Mouse (Mus musculus) CH12F3 (cell line): ENCODE results near the gene Cirbp.

Source experiments
- in situ Hi-C: fragments of 300-500 bp; cut with MboI; formaldehyde crosslinking; loops from 2 replicates; pipeline ENCODE4 v1.14.3; 2020; ENCODE audit warnings: low sequenced_read_pairs

The Cirbp gene

DNA sequence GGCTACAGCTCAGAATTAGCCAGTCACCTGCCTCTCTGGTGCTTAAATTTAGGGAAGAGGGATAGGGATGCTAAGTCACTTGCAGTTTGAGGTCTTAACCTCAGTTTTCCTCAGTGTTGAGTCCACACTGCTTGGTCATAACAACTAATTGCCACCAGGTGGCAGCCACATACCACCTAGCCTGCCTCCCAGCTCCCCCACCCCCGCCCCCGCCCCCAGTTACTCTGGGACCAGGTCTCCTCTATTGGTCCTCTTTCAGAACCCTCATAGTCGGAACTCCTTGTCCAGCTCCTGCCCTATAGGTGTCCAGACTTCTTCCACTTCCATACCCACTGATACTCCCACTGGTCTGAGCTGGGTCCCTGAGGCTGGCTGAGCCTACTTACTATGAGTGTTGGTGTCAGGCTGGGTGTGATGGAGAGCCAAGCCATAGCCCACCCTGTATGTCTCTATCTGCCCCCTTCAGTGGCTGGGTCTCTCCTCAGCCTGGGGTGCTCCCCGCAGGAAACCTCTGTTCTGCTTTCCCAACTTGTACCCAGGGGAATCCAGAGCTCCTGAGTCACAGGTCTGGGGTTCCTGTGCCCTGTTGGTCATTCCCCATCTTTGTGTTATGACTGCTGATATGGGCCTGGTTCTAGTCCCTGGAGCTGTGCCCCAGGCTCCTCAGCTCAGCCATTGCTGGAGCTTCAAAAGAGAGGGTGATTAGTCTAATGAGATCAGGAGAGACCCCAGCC, 9.9 kb downstream of the Cirbp start:
- in situ Hi-C loops, result loop anchor here (5.0 kb wide), 1 partner anchor 72 kb away; the partner anchor contains the start of gene Ndufs7

DNA sequence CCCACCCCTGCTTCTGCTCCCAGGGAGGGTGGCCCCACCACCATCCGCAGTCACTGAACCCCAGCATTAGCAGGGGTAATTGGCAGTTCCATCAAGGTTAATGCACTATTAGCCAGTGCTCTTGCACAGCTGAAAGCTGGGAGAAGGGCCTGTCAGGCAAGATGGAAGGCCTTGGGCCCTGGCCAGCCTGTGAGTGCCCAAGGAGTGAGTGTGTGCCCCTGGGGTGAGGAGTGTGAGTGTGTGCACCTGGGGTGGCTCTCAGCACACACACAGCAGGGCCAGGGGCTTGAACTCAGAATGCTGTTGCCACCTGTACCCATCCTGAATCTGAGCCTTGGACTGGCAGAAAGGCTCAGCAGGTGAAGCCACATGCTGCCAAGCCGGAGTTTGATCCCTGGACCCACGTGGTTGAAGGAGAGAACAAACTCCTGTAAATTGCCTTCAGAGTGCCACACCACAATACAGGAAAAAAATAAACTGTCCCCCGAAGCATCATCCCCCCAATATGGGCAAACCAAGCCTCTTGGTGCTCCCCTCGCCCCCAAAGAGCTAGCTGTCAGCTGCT, 10.6 kb downstream of the Cirbp start:
- in situ Hi-C loops, result loop anchor here (5.0 kb wide), 1 partner anchor 71 kb away; the partner anchor contains the start of gene Ndufs7

DNA sequence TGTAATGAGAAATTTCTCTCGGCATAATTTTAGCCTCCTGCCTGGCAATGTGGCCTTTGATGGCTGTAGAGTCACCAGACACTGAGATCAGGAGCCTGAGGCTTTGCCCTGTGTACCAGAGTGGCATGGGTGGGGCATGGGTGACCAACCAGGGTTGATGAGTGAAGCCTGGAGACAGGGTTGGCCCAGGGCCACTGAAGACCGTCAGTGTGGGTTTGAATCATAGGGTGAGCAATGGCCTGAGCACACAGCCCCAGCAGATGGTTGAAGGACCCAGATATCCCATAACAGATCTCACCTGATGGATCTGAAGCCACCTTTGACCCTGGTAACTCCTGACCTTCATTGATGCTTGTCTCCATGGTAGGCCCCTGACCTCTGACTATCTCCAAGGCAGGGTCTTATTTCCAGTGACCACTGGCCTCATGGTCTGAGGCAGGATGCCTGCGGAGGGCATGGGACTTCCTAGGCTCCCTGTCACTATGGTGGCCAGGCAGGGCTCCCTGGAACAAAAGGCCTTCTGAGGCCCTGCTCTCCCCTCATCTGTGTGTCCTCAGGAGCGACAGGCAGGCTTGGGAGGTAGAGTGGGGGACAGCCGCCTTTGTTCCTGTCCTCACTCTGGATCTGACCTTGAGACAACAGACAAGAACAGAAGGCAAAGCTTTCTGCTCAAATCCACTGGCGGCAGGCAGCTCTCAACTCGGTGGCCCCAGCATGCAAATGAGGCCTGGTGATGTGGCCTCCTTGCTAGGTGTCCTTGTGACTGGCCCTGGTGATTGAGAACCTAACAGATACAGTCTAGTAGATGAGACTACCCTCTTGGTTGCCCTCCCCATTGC, 11.9 kb downstream of the Cirbp start:
- in situ Hi-C loops, result loop anchor here (5.0 kb wide), 1 partner anchor 70 kb away; the partner anchor contains the start of gene Ndufs7

DNA sequence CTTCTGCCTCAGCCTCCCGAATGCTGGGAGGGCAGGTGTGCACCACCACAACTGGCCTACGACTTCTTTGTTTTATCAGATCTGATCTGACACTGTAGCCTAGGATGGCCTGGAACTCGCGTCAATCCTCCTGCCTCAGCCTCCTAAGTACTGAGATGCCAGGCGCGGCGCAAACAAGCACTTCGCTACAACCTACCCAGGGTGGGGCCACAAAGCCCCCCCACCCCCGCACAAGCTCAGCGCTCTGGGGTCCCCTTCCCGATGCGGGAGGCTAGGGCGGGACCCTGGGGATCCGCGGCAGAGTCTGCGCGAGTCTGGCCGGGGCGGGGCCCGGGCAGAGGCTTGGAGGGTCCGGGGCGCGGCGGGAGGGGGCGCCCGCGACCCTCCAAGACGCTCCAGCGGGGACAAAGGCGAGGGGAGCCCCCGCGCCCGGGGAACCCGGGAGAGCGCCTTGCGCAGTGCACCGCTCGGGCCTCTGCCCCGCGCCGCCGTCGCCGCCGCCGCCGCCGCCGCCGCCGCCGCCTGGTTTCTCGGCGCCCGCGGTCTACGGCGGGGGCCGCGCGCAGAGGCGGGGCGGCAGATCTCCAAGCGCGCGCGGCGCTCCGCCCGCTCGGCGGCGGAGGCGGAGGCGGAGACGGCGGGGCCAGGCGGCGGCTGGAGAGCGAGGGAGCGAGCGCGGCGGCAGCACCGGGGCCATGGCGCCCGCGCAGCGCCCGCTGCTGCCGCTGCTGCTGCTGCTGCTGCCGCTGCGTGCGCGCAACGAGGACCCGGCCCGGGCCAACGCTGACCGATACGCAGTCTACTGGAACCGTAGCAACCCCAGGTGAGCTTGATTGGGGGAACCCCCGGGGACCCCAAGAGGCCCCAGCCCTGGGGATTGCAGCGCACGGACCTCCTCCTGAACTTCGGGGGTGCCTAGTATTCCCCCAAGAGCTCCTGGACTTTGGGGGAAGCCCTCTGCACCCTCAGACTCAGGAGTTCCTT, 13.6 kb downstream of the Cirbp start, which contains the start of gene Efna2:
TSS of gene Efna2 (plus strand) at position 415 of the 984 bp plus-strand sequence.
- in situ Hi-C loops, result loop anchor here (5.0 kb wide), 1 partner anchor 68 kb away; the partner anchor contains the start of gene Ndufs7

DNA sequence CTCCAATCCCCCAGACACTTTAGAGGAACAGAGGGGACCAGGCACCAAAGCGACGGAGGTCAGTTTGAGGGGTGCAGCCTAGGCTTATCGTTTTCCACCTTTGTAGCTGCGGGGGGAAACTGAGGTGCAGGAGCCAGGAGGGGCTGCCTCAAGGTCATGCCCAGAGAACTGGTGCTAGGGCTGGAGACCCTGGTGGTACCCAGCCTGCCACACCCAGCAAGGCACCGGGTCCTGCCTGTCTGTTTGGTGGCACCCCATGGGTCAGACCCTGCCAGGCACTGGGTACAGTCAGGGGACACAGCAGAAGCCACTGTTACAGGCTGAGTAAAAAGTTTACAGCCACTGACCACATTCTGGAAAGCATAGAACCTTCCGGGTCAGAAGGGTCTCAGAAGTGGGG, 14.5 kb downstream of the Cirbp start:
- in situ Hi-C loops, result no loop called here

DNA sequence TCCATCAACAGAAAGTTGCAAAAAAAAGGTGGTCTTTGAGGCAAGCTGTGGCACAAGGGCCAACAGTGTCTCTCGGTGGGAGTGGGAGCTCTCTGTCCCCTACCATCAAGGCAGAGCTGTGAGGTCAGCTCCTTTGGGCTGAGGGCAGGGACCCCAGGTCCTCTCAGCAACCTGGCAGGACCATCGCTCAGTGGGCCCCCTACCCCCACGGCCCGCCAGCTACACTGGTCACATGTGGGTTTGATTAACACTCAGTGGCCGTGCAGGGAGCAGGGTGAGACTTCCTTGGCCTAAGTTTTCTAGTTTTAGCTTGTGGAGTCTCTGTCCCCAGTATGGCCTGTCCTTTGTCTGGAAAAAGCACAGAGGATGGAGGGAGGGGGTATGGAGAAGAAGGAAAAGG, 15.0 kb downstream of the Cirbp start:
- in situ Hi-C loops, result no loop called here

DNA sequence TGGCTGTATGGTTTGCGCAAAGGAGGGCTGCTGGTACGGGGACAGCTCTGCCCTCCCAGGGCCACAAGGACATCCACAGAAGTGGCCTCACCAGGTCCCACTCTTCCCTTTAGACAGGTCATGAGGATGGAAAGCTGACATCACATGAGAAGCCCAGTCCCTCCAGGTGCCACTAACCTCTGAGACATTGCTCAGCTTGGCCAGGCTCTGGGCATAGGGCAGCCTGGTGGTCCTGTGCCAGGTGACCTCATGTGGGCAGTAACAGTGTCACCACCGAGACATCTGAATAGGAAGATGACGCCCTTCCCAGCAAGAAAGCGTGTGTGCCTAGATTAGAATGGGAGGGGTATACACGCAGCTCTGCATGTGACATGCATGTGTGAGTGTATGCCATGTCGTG, 16.8 kb downstream of the Cirbp start:
- in situ Hi-C loops, result no loop called here

DNA sequence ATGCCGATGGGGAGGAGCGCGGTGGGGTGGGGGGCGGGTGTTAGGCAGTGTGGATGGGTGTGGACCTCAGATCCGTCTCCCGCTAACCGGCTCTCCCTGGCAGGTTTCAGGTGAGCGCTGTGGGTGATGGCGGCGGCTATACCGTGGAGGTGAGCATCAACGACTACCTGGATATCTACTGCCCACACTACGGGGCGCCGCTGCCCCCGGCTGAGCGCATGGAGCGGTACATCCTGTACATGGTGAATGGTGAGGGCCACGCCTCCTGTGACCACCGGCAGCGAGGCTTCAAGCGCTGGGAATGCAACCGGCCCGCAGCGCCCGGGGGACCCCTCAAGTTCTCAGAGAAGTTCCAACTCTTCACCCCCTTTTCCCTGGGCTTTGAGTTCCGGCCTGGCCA, 20.9 kb downstream of the Cirbp start:
- in situ Hi-C loops, result no loop called here

DNA sequence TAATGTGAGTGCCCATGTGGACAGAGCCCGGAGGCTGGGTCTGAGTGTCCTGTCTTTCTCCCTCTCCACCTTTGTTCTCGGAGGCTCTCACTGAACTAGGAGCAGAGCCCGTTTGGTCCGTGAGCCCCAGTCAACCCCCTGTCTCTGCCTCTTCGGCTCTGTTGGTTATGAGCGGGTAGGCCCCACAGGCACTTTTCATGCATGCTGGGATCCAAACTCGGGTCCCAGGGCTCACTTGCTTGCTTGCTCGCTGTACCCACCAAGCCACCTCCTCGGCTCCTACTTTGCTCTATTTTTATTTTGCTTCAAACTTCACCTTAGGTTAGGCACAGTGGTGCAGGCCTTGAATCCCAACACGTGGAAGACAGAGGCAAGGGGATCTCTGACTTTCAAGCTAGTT, 22.0 kb downstream of the Cirbp start:
- in situ Hi-C loops, result no loop called here

DNA sequence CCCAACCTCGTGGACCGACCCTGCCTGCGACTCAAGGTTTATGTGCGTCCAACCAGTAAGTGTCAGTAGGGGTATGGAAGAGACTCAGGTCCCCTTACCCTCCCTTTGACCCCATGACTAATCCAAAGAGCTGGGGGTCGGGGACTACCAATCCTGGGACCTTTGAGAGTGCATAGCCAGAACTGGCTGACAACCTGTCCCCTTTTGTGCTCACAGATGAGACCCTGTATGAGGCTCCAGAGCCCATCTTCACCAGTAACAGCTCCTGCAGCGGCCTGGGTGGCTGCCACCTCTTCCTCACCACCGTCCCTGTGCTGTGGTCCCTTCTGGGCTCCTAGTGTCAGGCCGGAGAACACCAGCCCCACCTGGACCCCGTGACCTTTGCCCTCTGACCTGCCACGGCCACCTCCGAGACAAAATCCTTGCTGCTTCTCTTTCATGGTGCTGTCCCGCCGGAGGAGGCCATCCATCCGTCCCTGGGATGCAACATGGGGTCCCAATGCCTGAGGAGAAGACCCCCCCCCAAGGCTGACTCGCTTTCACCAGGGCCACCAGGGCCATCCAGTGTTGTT, 22.8 kb downstream of the Cirbp start:
- in situ Hi-C loops, result no loop called here

DNA sequence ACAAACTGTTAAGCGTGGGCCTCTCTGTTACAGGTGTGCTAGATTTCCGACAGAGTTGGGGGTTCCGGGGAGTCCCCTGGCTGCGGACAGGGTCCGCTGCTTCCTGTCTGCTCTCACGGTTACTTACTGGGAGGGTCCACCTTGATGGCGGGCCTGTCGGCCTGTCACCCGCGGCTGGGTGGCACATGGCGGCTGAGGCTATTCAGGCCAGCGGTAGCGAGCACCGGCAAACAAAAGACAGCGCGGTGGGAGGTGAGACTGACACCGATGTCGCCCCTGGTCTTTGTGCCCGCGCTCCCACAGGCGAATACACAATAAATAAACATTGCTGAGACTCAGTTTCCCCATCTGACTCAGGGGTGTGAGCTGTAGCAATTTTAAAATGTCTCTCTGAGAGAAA, 24.2 kb downstream of the Cirbp start:
- in situ Hi-C loops, result no loop called here

DNA sequence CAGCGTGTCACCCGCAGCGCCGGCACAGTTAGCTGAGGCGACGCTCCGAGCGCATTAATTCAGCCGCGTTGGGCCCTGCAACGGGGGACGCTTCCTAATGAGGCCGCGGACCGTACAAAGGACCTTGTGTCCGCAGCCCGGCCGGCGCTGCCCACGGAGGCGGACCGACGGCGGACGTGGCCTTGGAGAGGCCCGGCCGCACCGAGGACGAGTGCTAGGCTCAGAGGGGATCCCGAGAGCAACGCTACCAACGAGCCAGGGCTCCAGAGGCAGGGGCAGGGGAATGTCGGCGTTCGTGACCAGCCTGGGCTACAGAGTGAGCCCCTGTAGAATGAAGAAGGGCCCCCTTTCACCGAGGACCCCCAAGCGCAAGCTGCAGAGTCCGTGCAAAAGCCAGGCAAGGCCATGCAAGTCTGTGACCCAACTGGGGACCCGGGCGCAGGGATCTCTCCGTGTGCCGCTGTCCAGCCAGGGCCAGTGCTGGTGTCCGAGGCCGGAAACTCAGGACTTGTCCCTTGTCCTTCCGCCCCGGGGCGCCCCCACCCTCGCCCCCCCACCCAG, 24.8 kb downstream of the Cirbp start:
- in situ Hi-C loops, result no loop called here

DNA sequence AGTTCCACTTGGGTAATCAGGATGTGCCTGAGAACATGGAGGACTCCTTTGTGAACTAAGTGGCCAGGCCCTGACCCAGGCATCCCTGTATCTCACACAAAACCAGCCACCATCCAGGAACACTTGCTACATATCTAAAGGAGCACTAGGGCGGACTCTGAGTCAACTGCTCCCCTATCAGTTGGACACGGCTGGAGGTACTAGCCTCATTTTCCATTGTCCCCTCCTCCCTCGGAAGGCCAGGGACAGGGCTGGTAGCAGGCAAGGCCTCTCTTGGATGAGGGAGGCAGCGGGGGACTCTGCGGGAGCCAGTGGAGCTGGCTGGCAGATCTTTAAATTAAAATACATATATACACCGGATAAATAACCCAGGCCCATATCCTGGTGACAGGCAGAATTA, 28.2 kb downstream of the Cirbp start:
- in situ Hi-C loops, result no loop called here

DNA sequence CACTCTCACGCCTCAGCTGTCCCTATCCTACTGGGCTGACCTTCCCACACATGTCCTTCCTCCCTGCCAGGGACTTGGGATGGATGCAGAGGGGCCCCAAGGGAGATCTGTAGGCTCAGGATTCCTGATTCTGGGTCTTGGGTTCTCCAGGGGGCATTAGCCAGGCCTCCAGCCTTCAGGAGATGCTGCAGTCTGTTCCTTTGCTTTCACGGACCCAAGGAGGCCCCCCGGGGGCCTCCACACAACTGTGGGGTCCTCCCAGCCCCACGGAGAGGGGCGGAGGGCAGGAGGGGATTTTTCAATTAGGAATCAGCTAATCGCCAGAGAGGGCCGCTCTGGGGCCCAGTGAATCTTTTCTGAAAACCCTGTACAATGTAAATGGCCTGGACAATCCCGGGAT, 28.7 kb downstream of the Cirbp start:
- in situ Hi-C loops, result no loop called here

DNA sequence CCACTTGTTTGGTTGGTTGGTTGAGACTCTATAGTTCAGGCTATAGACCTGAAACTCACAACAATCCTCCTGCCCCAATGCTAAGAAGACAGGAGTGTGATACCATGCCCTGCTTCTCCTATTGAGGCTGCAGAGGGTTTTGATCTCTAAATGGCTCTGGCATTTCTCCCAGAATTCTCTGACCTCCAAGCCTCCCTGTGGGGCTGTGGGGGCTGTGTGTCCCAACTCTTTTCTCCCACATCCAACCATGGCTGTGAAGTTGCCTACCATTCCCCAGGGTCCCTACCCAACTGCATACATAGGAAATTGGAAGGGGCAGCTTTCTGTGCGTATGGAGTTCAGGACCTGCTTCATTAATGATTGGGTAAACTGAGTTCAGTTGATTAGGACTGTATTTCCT, 30.4 kb downstream of the Cirbp start:
- in situ Hi-C loops, result no loop called here

DNA sequence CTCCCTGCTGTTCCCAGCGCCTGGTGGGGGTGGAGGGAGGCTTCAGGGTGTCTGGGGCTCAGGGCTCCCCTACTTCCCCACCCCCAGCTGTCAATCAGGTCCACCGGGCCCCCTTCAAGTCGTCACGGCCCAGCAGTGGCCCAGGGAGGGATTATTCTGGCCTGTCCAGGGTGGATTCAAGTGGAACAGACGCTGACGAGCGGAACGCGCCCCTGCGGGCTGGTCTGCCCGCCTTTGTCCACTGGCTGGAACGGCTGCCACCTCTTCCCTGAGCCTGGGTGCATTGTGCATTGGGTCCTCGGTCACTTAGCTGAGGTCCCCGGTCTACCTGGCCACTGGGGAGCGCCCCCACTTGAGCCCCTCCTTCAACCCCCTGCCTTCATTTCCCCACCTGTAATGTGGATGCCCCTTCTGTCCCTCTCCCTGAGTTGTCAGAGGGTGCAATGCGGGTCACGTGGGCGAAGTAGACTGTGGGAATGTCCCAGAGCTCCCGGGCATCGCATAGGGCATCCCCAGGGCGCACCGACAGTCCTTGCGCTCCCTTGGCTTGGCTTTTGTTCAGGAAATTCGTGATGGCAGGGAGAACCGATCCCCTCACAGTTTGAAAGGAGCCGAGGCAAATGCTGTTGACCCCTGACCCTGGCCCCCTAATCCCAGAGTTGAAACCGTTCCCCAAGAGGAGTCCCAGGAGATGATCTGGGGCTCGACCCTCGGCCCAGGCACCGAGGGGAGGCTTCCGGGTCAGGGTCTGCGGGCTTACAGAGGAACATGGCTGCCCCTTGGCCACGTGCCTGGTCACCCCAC, 31.2 kb downstream of the Cirbp start:
- in situ Hi-C loops, result no loop called here

DNA sequence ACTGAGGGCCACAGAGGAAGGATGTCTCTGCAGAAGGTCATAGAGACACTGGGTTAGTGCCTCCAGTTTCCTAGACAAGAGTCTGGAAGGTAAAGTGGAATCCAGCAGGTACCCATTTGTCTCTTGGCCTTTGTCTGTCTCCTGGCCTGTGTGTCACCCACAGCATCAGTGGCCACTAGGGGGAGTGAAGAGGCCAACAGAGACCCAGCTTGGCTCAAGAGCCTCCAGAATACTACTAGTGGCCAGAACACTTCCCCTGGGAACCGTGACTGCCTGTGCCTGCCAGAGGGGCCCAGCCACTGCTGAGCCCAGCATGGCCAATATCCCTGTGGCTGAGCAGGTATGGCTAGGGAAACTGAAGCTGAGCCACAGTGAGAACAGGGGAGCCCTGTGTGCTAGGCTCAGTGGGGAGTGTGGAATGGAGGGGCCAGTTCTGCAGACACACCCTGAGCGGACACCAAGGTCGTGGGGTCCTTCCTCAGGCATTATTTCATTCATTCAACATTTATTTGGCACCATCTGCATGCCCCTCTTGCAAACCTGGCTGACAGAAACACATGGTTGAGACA, 33.7 kb downstream of the Cirbp start:
- in situ Hi-C loops, result no loop called here

DNA sequence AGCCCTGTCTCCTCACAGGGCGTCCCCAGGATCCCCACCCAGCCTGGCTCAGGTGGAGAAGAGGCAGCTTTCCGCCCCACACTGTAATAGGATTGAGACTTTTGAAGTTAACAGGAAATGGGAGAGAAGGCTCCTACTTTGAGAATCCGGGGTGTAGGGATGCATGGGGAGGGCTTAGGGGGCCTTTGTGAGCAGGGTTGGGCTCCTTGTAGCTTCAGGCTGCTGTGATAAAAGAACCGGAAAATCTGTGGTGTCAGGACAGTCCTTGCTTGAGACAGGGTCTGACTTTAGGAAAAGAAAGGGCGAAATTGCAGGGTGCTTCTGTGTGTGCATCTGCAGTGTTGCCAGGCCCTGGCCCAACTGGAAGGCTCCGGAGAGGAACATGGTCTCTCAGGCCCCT, 34.7 kb downstream of the Cirbp start:
- in situ Hi-C loops, result no loop called here

DNA sequence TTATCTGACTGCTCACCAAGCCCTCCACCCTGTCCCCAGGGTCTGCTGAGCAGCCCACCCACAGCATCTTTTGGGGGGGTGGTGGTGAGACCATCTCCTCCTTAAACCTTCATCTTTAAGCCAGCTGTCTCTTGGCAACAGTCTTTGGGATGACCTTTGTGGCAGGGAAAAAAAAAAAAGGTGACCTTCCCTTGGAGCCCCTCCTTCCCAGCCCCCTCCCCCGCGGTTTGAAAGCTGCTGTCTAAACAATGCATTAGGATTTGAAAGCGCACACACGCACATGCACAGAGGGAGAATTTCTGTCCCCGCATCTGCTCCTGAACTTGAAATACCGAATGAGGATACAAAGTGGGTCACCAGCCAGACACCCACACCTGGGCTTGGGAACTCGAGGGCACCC, 38.3 kb downstream of the Cirbp start:
- in situ Hi-C loops, result no loop called here
